In genomic region chr3:17948299-17948698, GRCm38 (mm10) we compare ENCODE assay signal across 50 mouse cellular contexts. TPM values are rescaled to one million over a fixed set of nuclear protein-coding genes. Genes with fewer than 3 reads are reported as not detected.
"Had no signal": no experiment of that assay in that cellular context is flagged by ENCODE, and none has a peak within 500 bp of the region (broad histone marks: within the 10 kb centered on the region; RNA-seq: fewer than 3 reads in every experiment).

Gene Cypt12 (plus strand): TSS chr3:17948410.

- H3K4me1 ChIP-seq: heart, embryonic 10.5 days; heart, embryonic 12.5 days; heart, embryonic 13.5 days; heart, embryonic 15.5 days; hindbrain, embryonic 10.5 days; hindbrain, embryonic 12.5 days; hindbrain, embryonic 13.5 days; hindbrain, embryonic 15.5 days; intestine, embryonic 15.5 days; kidney, embryonic 15.5 days had no signal

- DNase-seq: heart, postnatal 14 days; heart, postnatal 36 days; heart, postnatal 4 days; kidney, adult 11 months; kidney, adult 18-20 months; kidney, adult 2 months; kidney, adult 8-10 months; kidney, adult 9 months; kidney, postnatal 10 days; kidney, postnatal 14 days; kidney, postnatal 25 days; kidney, postnatal 36 days; kidney, postnatal 4 days; layer of hippocampus, adult 9-11 months; layer of hippocampus, postnatal 36 days had no signal

- H3K27ac ChIP-seq: heart, embryonic 10.5 days; heart, embryonic 13.5 days; heart, embryonic 15.5 days; hindbrain, embryonic 10.5 days; hindbrain, embryonic 12.5 days; hindbrain, embryonic 13.5 days; hindbrain, embryonic 14.5 days; hindbrain, embryonic 15.5 days; hindbrain, postnatal 0 days; intestine, embryonic 15.5 days; kidney, embryonic 15.5 days; kidney, postnatal 0 days; layer of hippocampus, adult 2 months had no signal

- H3K27me3 ChIP-seq: heart, embryonic 12.5 days; heart, embryonic 13.5 days; heart, embryonic 15.5 days; hindbrain, embryonic 12.5 days; hindbrain, embryonic 13.5 days; hindbrain, embryonic 15.5 days; intestine, embryonic 15.5 days; kidney, embryonic 15.5 days had no signal

- ATAC-seq: hindbrain, embryonic 16.5 days; hindbrain, postnatal 0 days; inflammation-experienced regulatory T-cells, adult 6 months; intestine, embryonic 15.5 days; intestine, embryonic 16.5 days; intestine, postnatal 0 days had no signal

- H3K36me3 ChIP-seq: heart, embryonic 10.5 days; heart, embryonic 12.5 days; heart, embryonic 13.5 days; heart, embryonic 15.5 days; hindbrain, embryonic 10.5 days; hindbrain, embryonic 12.5 days; hindbrain, embryonic 13.5 days; hindbrain, embryonic 15.5 days; intestine, embryonic 15.5 days; kidney, embryonic 15.5 days had no signal

- H3K4me3 ChIP-seq: heart, embryonic 10.5 days; heart, embryonic 12.5 days; heart, embryonic 13.5 days; heart, embryonic 15.5 days; hindbrain, embryonic 10.5 days; hindbrain, embryonic 12.5 days; hindbrain, embryonic 13.5 days; hindbrain, embryonic 15.5 days; intestine, embryonic 15.5 days; kidney, embryonic 15.5 days; layer of hippocampus, adult 2 months had no signal

- H3K9me3 ChIP-seq: heart, embryonic 10.5 days; heart, embryonic 12.5 days; heart, embryonic 13.5 days; heart, embryonic 15.5 days; hindbrain, embryonic 10.5 days; hindbrain, embryonic 12.5 days; hindbrain, embryonic 13.5 days; hindbrain, embryonic 15.5 days; intestine, embryonic 15.5 days; kidney, embryonic 15.5 days had no signal

RNA-seq across cellular contexts. Expression of gene Cypt12, which starts in this region (rescaled TPM):
- total RNA-seq: heart, postnatal 14 days; heart, postnatal 25 days; heart, postnatal 36 days; heart, postnatal 4 days; hematopoietic stem cell, adult 5-6 weeks; hindbrain, postnatal 0 days; layer of hippocampus, adult 18-20 months; layer of hippocampus, adult 2 months; layer of hippocampus, adult 8-10 months; layer of hippocampus, postnatal 10 days; layer of hippocampus, postnatal 14 days; layer of hippocampus, postnatal 25 days; layer of hippocampus, postnatal 36 days; left cerebral cortex, adult 18-20 months had no signal
- polyA plus RNA-seq: heart, embryonic 10.5 days; heart, embryonic 11.5 days; heart, embryonic 12.5 days; heart, embryonic 13.5 days; heart, embryonic 14.5 days; heart, embryonic 15.5 days; heart, embryonic 16.5 days; heart, postnatal 0 days; hindbrain, embryonic 10.5 days; hindbrain, embryonic 11.5 days; hindbrain, embryonic 12.5 days; hindbrain, embryonic 13.5 days; hindbrain, embryonic 14.5 days; hindbrain, embryonic 15.5 days; hindbrain, embryonic 16.5 days; hindbrain, postnatal 0 days; inflammation-experienced regulatory T-cells, adult 6 months; intestine, embryonic 14.5 days; intestine, embryonic 15.5 days; intestine, embryonic 16.5 days; intestine, postnatal 0 days; kidney, embryonic 14.5 days; kidney, embryonic 15.5 days; kidney, embryonic 16.5 days; kidney, postnatal 0 days; large intestine, adult 2 months had no signal
